Mouse (Mus musculus): Measurements from ENCODE around the gene Ctsl.
A peak's percentile ranks its signal among the peaks of the same experiment; 100 is the strongest.

Ctsl gene

DNA sequence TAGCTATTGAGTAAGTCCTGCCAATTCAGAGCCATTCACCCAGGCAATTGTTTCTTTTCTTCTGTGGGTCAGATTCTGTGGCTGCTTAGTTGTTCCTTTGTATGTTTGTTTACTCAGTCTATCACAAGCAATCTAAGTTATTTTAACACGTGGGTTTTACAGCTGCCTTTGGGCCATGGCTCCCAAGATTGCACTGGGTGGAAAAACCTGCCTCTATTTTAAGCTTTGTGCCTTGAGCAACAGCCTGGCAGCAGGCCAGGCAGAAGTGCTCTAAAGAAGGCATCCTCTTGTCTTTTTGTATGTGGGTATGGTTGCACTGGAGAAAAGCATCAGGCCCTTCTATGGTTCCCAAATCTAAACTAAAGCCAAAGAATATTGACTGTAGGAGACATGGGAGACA is 3.0 kb upstream of the Ctsl start:
- peak; percentile 74 for DNase-seq (ENCODE audit: low spot score)

DNA sequence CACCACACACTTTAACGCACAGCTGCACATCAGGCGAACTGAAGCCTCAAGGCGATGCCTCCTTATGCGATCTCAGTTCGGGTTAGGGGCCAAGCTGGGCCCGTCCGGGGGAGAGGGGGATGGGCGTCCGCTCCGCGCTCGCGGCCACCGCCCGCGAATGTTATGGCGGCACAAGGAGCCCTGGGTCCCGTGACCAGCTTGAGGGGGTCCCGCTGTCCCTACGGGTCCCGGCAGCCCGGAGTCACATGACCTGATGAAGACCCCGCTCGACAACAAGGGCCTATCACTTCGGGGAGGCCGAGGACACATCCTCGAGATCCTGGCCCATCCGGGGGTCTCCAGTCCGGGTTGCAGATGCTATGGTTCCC is 901 bp downstream of the Ctsl start:
- DNase-seq (ENCODE audit: low spot score), result no peak

DNA sequence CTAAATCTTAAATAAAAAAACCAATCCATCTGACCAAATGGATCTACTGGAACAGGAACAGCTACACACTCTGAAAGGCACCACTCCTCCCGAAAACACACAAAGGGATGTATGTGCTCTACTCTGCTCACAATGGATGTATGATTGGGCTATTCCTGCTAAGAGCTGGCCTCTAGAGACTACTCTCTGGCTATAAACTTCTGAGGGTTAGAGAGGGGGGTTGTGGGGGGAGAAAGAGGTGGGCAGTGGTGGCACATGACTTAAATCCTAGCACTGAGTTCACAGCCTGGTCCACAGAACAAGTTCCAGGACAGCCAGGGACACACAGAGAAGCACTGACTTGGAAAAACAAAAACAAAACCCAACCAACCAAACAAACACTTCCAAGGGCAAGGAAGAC is 2.1 kb downstream of the Ctsl start:
- no peak for DNase-seq (ENCODE audit: low spot score)

DNA sequence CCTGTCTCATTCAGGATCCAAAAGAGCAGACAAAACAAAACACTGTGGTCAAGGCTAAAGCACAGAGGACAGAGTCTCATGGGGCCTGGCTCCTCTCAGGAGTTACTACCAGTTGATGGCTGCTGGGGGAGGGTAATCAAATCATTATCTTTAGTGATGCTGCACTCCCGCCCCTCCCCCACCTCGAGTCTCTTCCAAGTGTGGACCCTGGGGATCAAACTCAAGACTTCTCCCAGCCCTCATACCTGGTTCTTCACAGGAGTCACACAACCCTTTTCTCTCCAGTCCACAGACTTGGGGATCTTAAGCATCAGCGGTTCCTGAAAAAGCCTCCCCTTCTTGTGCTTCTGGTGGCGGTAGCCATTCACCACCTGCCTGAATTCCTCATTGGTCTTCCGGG is 3.1 kb downstream of the Ctsl start:
- no peak for DNase-seq (ENCODE audit: low spot score)

DNA sequence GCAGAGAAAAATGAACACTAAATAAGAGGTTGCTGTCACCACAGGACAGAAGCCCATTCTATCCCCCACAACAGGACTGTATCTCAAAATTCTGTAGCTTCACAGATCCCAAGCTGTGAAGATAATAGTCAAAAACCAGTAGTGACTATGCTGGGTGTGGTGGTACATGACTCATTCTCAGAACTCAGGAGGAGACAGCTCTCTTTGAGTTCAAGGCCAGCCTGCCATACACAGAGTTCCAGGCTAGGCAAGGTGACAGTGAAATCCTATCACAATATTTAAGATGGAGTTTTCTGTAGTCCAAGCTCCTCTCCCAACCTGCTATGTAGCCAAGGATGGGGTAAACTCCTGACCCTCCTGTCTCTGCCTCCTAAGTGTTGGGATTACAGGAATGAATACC is 5.4 kb downstream of the Ctsl start:
- no peak for DNase-seq (ENCODE audit: low spot score)

DNA sequence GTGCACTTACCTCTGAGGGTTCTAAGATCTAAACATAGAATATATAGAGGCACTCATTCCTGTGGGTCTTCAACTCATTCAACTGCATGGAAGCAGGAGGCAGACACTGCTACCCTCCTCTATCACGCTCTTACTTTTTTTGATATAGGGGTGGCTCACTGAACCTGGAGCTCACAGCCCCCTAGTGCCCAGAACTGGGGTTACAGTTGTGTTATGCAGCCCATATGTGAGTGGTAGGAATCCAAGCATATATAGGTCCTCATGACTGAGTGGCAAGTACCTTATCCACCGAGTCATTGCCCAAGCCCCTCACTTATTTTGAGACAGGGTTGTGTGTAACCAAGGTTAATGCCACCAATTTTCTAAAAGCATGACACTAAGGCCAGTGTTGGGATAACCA is 6.4 kb downstream of the Ctsl start:
- peak; percentile 36 for DNase-seq (ENCODE audit: low spot score)

DNA sequence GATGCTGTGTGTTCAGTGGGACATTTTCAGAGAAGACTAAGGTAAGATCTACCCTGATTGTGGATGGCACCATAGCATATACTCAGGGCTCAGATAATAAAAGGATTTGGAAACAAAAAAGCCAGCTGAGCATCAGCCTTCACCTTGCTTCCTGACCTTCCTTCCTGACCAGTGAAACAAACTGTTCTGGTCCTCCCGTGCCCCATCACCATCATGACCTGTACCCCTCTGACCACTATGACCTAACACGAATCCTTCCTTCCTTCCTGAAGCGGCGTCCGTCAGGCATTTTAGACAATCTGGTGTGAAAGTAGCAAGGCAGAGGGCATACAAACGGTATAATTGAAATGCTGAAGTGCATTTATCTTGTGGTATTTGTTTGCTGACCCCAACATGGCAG is 8.6 kb downstream of the Ctsl start:
- no peak for DNase-seq (ENCODE audit: low spot score)

DNA sequence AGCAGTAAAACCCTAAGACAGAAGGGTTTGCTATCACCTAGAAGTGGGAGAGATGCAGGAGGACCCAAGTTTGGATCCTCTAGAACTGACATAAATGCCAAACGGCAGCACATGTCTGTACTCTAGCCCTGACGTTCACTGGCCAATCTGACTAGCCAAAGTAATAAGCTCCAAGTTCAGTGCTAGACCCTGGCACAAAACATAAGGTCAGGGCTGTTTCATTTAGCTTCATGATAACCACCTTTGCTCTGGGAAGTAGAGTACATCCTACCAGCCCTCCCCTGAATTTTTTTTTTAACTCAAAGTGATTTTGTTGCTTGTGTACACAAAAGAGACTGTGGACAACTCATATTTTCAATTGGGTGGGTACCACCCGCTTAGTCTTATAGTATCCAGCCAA is 9.7 kb downstream of the Ctsl start:
- DNase-seq (ENCODE audit: low spot score), result no peak

DNA sequence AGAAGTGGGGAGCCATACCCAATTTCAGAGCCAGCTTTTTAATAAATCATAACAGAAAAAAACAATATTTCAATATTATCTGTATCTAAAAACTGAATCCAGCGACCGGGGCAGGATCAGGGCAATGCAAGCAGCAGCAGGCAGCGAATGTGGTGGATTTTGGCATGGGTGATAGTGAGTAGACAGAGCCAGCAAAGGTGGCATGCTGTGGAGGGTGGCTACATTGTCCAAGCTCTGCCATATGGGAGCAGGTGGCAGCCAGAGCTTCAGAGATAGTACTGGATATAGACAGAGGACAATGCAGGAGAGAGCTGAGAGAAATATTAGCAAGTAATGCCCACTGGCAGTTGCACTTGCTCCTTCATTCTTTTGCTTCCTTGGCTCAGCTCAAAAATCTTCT is 11.0 kb downstream of the Ctsl start:
- DNase-seq (ENCODE audit: low spot score), result no peak

DNA sequence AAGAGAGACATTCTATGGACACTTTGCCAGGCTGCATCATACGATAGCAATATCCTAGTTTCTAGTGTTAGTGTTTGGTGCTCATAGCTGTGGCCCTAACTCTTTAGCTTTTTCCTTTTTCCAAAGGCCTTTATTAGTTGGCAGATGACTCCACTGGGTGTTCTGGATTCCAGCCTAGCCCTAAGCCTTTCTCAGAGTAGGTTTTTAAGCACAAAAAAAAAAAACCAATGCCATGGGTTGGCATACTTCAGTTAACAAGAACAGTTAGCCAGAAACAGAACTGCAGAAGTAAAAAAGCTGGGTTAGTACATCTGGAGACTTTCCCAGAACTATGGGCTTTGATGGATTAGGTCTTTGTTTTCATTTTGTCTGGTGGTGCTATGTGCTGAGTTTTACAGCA is 12.2 kb downstream of the Ctsl start:
- DNase-seq (ENCODE audit: low spot score), result peak; percentile 80

DNA sequence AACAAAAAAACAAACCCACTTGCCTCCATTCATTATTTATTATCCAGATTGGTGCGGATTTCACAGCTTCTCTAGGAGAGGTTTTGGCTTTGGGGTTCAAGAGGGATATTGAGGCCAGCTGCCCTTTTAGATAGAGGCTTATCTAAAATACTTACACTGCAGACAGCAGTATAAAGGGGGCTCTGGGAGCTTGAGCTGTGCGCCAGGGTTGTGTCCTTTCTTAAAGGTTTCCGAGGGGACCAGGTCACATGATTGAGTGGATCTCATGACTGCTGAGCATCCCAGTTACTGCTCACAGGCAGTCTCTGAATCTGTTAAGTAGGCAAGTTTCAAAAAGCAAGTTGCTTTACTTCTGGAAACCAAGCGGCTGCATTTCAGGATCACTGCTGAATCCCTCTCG is 13.3 kb downstream of the Ctsl start:
- no peak for DNase-seq (ENCODE audit: low spot score)

DNA sequence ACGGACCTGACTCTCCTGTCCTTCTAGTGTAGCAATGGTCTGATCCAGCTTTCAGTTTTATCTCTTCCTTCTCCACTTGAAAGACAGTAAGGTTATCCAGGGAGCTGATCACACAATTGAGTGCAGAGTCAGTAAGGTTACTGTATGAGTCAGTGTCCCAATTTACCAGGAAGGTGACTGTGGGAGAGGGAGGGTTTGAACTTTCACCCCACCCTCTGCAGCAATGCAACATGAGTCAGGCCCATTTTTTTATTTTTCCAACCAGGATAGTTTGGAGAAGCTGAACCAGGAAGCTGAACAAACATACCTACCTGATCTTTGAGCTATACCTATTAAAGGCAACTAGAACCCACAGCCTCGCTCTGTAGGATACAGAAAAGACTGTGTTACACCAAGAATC is 21.2 kb downstream of the Ctsl start:
- no peak for DNase-seq (ENCODE audit: low spot score)

DNA sequence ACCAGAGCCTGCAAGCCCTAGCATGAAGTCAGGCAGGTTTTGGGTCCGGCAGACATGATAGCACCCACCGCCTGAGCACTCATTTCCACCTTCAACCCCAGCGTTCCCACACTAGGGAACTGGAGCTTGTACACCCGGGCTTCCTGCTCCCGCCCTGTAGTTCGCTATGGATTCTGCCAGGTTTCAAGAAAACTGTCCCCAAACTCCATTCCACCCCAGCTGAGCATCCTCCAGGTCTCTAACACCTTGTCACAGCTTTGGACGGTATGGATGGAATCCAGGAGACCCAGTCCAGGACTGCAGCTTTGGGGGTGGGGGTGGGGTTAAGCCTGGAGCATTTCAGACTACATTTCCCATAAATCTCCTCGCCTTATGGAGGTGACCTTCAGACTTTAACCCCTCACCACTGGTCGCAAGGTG is 26.6 kb downstream of the Ctsl start:
- DNase-seq (ENCODE audit: low spot score), result no peak

DNA sequence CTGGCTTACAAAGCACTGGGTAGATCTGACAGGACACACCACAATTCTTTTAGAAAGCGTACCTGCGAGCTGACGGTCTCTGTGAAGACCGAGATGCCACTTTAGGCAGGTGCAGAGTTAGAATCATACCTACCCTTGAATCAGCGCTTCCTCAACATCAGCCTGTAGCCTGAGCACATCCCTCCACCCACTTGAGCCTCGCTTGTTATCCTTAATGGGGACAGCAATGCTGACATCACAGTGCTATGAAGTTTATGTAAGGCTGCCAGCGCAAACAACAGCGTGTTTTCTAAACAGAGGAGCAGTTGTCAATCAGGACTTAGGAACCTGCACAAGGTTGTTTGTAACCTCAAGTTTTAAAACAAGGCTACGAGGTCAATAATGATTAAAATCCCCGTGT is 27.1 kb downstream of the Ctsl start:
- no peak for DNase-seq (ENCODE audit: low spot score)

DNA sequence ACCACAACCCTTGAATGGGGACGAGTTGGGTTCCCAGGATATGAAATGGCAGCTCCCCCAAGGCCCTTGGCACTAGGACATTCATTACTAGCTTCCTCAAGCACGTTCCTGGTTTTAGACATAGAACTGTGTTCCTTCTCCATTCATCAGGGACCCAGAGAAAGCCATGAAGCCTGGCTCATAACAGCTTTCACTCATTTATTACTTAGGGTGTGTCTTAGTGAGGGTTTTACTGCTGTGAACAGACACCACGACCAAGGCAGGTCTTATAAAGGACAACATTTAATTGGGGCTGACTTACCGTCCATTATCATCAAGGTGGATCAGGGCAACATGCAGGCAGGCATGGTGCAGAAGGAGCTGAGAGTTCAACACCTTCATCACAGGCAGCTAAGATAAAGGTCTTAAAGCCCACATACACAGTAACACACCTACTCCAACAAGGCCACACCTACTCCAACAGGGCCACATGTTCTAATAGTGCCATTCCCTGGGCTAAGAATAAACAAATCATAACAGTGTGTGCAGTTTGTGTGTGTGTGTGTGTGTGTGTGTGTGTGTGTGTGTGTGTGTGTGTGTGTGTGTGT is 35.1 kb downstream of the Ctsl start:
- no peak for DNase-seq (ENCODE audit: low spot score)

DNA sequence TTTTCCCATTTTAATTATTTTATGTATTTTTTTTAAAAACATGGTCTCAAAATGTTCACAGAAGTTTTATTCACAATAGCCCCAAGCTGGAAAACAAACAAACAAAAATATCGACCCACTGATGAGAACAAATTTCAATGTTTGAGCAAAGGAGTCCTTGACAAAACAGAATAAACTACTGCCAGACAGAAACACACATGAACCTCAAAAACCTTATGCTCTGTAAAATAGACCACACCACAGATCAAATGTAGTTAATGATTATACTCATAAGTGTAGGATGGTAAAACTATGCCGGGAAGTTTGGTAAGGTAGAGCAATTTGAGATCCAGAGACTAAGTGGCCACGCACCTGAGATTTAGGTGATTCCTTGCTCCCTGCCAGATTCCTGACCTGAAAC is 37.6 kb downstream of the Ctsl start:
- DNase-seq (ENCODE audit: low spot score), result no peak

DNA sequence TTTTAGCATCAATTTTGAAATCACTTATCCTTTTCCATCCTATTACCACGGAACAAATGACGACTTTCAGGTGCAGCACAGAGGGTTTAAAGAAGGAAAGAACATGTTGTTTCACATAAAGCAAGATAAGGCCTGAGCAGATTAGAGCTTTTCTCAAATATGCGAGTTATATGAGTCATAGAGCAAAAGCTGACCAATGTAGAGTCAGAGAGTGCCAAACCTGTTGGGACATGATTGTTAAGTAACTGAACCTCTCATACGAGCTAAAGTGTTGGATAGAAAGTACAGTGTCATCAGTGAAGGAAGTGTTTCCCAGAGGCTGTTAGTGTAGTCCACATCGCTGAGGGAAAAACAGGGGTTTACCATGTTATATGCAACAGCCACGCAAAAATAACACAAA is 38.4 kb downstream of the Ctsl start:
- DNase-seq (ENCODE audit: low spot score), result no peak

DNA sequence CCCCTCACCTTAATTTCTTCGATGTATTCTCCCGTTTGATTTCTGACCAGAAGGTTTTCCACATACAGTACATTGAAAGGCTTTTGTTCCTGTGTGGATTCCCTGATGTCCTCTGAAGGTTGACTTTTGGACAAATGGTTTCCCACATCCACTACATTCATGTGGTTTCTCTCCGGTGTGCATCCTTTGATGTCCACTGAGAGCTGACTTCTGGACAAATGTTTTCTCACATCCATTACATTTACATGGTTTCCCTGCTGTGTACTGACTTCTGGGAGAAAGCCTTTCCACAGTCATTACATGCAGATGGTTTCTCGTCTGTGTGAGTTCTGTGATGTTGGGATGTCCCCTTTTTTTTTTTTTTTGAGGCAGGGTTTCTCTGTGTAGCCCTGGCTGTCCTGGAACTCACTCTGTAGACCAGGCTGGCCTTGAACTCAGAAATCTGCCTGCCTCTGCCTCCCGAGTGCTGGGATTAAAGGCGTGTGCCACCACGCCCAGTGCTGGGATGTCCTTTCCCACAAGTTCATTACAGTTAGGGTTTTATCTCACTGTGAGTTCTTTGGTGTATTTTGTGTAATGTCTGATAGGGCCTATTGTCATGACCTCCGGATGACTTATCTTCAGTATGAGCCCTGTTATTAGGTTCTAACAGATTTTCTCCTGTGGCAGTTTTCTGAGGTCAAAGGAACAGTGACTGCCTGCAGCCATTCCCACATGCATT is 48.0 kb downstream of the Ctsl start:
- DNase-seq (ENCODE audit: low spot score), result no peak

DNA sequence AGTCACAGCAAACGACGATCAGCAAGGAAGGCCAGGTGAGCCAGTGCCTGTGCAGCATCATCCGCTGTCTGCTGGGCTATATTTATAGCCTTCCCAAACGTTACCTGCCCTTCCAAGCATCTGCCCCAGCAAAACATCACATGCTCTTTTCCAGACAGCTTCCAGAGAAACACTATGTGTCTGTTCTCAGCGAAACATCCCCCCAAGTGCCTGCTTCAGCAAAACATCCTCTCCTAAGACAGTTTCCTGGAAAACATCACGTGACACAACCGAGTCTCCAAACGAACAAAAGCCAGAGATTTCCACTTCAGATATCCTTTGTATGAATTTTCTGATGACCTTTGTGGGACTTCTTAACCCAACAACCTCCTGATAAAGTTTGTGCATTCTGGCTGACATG is 50.4 kb downstream of the Ctsl start:
- DNase-seq (ENCODE audit: low spot score), result no peak

DNA sequence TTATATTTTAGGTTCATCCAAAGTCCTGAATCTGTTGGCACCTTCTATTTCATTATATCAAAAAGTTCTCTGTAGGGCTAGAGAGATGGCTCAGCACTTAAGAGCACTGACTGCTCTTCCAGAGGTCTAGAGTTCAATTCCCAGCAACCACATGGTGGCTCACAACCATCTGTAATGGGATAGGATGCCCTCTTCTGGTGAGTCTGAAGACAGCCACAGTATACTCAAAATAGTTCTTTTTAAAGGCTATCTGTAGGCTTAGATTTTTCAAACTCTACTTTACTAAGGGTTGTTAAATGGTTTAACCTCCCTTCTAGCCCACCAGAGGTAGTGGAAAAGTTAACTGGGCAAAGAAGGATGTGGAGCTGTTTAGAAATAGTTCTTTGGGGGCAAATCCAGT is 50.9 kb downstream of the Ctsl start:
- no peak for DNase-seq (ENCODE audit: low spot score)

DNA sequence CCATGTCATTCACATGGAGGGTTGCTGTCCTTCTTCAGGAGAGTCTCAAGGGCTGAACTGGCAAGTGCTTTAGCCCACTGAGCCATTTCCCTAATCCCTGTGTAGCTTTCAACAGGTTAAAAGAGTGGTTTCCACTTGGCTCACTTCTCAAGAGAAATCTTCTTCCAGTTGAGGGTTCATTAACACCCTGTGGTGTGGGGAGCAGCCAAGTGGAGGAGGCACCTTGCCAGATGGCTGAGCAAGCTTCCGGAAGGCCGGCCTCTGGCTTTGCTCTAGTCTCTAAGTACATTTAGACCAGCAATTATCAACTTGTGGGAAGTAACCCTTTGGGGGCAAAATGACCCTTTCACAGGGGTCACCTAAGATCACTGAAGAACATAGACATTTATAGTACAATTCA is 52.3 kb downstream of the Ctsl start:
- DNase-seq (ENCODE audit: low spot score), result peak; percentile 75

DNA sequence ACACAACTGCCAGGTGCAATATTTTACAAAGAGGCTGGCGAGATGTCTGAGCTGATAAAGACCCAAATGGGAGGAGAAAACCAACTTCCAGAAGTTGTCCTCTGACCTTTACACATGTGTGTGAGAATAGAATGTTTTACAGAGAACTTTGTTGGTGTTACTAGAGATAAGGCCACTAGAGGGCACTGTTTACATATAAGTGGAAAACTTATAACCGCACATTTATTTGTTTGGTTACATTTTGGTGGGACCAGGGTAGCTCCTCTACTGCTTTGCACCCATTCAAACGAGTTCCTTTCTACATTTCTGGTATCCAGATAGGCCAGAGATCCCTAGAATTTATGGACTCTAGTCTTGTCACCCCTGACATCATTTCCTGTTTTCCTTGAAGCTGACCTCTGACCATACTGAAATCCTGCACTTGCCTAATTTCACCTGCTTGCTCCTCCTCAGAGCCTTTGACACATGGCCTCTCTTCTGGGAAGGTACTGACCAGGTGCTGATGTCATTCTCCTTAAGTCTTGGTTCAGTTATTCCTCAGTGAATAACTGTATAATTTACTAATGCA is 55.1 kb downstream of the Ctsl start:
- peak; percentile 80 for DNase-seq (ENCODE audit: low spot score)

DNA sequence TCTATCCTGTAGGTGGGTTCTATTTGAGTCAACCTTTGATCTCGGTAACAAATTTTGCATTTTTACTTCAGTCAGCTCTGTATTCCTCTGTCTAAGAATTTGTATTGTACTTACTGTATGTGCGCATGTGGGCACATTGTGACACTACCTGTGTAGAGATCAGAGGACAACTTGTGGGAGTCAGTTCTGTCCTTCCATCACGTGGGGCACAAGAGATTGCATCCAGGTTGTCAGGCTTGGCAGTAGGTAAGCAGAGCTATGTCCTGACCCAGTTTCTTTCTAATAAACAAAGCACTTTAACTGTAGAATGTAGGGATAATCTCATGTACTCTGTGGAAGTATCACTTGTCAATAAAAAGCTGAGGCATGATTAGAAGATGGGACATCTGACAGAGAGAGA is 56.6 kb downstream of the Ctsl start:
- no peak for DNase-seq (ENCODE audit: low spot score)

DNA sequence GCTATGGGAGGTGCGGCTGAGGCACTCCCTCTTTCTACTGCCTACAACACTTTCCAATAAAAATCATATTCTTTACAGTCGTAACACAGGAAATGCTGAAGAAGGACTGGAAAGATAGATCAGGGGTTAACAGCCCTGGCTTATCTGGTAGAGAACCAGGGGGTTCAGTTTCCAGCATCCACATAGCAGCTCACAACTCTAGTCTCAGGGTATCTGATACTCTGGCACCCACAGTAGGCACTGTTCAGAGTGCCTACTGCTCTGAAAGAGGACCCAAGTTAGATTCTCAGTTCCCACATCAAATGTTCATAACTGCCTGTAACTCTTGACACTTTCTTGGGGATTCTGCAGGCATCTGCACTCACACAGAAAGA is 57.8 kb downstream of the Ctsl start:
- DNase-seq (ENCODE audit: low spot score), result no peak
